8 mouse cellular contexts compared by ENCODE assay signal in the genomic region with DNA sequence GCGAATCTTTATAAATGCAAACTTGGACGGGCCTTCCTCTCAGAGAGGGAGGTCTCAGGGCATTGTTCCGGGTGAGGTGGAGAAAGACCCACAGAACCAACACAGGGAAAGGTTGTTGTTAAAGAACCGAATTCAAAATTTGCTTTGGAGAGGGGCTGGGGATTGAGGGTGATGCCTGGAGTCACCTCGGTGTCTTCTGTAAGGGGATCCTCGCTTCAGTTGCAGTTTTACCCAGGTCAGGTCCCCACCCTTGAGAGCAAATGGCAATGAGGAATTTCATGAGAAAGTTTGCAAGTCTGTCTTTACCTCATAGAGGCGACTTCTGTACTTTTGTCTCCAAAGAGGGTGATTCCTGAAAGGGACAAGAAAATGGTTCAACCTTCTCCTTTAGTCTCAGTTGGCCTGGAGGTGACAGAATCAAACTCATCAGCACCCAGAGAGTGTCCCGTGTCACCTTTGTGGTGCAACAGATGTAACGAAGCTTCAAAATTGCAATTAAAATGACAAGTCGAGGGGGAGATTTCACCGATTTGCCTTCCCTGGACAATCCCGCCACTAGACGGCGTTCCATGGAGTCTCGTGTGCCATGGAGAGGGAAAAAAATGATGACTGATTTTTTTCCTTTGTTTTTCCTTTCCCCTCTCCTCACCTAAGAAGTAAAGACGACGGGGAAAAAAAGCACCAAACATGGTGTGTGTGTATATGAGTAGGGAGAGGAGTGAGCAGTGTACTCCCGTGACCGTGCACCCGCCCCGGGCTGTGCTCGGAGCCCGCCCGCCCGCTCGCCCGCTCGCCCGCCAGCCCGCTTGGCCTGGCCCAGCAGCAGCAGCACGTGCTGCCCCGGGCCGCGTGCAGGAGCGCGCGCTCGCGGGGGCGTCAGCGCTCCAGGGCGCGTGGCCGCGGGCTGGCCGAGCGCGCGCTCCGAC. TPM values are rescaled to one million over a fixed set of nuclear protein-coding genes. Genes with fewer than 3 reads are reported as not detected.
DNase-seq lines count a peak whose midpoint lies in the region; ATAC-seq and TF ChIP-seq lines count a peak whose summit lies in the region.

No protein-coding gene starts in this region.

- TF ChIP-seq POLR2A in brain, embryonic 14.5 days (IDR thresholded peaks at IDR 0.05; ENCODE audit: borderline replicate concordance, extremely low read depth, insufficient read depth, insufficient read length, poor library complexity, severe bottlenecking): no peak

- DNase-seq in kidney, adult 11 months: no peak
- peak; percentile 85 for DNase-seq in brain, embryonic 14.5 days (ENCODE audit: low read depth)
- peak; percentile 81 for DNase-seq in forebrain, embryonic 11.5 days (ENCODE audit: low spot score)
- peak; percentile 96 for DNase-seq in midbrain, embryonic 11.5 days (ENCODE audit: low spot score, missing footprints)
- DNase-seq in stomach, postnatal 0 days (ENCODE audit: low spot score): peak; percentile 34
- no peak for DNase-seq in ovary, adult 18-20 months (ENCODE audit: low spot score)

- H3K9ac ChIP-seq in kidney, embryonic 14.5 days (ENCODE audit: low read depth, low read length): peak overlapping the region; percentile 65
- peak overlapping the region; percentile 62 for H3K9ac ChIP-seq in forebrain, embryonic 11.5 days (ENCODE audit: low read length)
- peak overlapping the region; percentile 53 for H3K9ac ChIP-seq in intestine, embryonic 16.5 days (ENCODE audit: low read depth, low read length)
- H3K9ac ChIP-seq in midbrain, embryonic 11.5 days (ENCODE audit: low read length): peak overlapping the region; percentile 59
- H3K9ac ChIP-seq in stomach, postnatal 0 days (ENCODE audit: low read length): 0 out of 2 replicates have a peak overlapping the region, but pooled peaks have one; percentile 13

- ATAC-seq in kidney, embryonic 14.5 days (ENCODE audit: low FRiP score, low TSS enrichment): peak; percentile 73
- ATAC-seq in forebrain, embryonic 11.5 days (replicated peaks; ENCODE audit: low FRiP score): peak; percentile 69
- peak; percentile 55 for ATAC-seq in intestine, embryonic 16.5 days
- ATAC-seq in midbrain, embryonic 11.5 days (ENCODE audit: low FRiP score): peak; percentile 80
- peak; percentile 70 for ATAC-seq in stomach, postnatal 0 days (ENCODE audit: low FRiP score, low TSS enrichment)

- no peak for TF ChIP-seq EP300 in stomach, postnatal 0 days (optimal IDR thresholded peaks at IDR 0.05)

- 1% methylated on average over 30 of the region's 50 CpGs for WGBS in kidney, embryonic 14.5 days
- 2% methylated on average over 34 of the region's 50 CpGs for WGBS in forebrain, embryonic 11.5 days
- WGBS in intestine, embryonic 16.5 days: 4% methylated on average over 33 of the region's 50 CpGs
- WGBS in midbrain, embryonic 11.5 days: under 1% methylated on average over 44 of the region's 50 CpGs
- WGBS in stomach, postnatal 0 days: 3% methylated on average over 39 of the region's 50 CpGs

- peak overlapping the region; percentile 35 for H3K4me3 ChIP-seq in kidney, embryonic 14.5 days (ENCODE audit: low read length)
- H3K4me3 ChIP-seq in forebrain, embryonic 11.5 days (ENCODE audit: low read depth, low read length): peak overlapping the region; percentile 33
- H3K4me3 ChIP-seq in intestine, embryonic 16.5 days (ENCODE audit: low read length): peak overlapping the region; percentile 51
- H3K4me3 ChIP-seq in midbrain, embryonic 11.5 days (ENCODE audit: low read depth, low read length): peak overlapping the region; percentile 32
- H3K4me3 ChIP-seq in stomach, postnatal 0 days (ENCODE audit: low read depth, low read length): peak overlapping the region; percentile 41

- peak overlapping the region; percentile 63 for H3K4me2 ChIP-seq in kidney, embryonic 14.5 days (replicated peaks; ENCODE audit: low read depth, low read length)
- peak overlapping the region; percentile 58 for H3K4me2 ChIP-seq in forebrain, embryonic 11.5 days (ENCODE audit: low read depth, low read length, severe bottlenecking)
- H3K4me2 ChIP-seq in intestine, embryonic 16.5 days (ENCODE audit: low read depth, low read length): peak overlapping the region; percentile 88
- H3K4me2 ChIP-seq in midbrain, embryonic 11.5 days: peak overlapping the region; percentile 54
- peak overlapping the region; percentile 68 for H3K4me2 ChIP-seq in stomach, postnatal 0 days (replicated peaks; ENCODE audit: low read depth)

- no peaks in the 10 kb centered on the region for H3K36me3 ChIP-seq in kidney, embryonic 14.5 days (ENCODE audit: control insufficient read depth, insufficient read depth, low read length)
- no peaks in the 10 kb centered on the region for H3K36me3 ChIP-seq in forebrain, embryonic 11.5 days (ENCODE audit: control insufficient read depth, insufficient read depth, low read length)
- H3K36me3 ChIP-seq in intestine, embryonic 16.5 days (ENCODE audit: control insufficient read depth, insufficient read depth, low read length): no peaks in the 10 kb centered on the region
- H3K36me3 ChIP-seq in midbrain, embryonic 11.5 days (ENCODE audit: control insufficient read depth, insufficient read depth, low read length): no peaks in the 10 kb centered on the region
- H3K36me3 ChIP-seq in stomach, postnatal 0 days (ENCODE audit: control insufficient read depth, insufficient read depth, low read length): no peaks in the 10 kb centered on the region

- H3K27me3 ChIP-seq in kidney, embryonic 14.5 days (ENCODE audit: control insufficient read depth, insufficient read depth, low read length): peaks cover 70% of the 10 kb centered on the region
- H3K27me3 ChIP-seq in forebrain, embryonic 11.5 days (ENCODE audit: control insufficient read depth, insufficient read depth, low read length): peaks cover 39% of the 10 kb centered on the region
- peaks cover 50% of the 10 kb centered on the region for H3K27me3 ChIP-seq in intestine, embryonic 16.5 days (replicated peaks; ENCODE audit: control insufficient read depth, insufficient read depth, low read length)
- H3K27me3 ChIP-seq in midbrain, embryonic 11.5 days (ENCODE audit: control insufficient read depth, insufficient read depth, low read length): peaks cover 60% of the 10 kb centered on the region
- peaks cover 23% of the 10 kb centered on the region; the same call in 1 of the 2 replicates for H3K27me3 ChIP-seq in stomach, postnatal 0 days (ENCODE audit: control insufficient read depth, insufficient read depth, low read length)

- TF ChIP-seq CTCF in brain, embryonic 14.5 days (IDR thresholded peaks at IDR 0.05; ENCODE audit: borderline replicate concordance, extremely low read depth, insufficient read depth, insufficient read length): peak; percentile 71
- peak; percentile 69 for TF ChIP-seq CTCF in stomach, postnatal 0 days (IDR thresholded peaks at IDR 0.05; ENCODE audit: low read depth)

- no peaks in the 10 kb centered on the region for H3K9me3 ChIP-seq in kidney, embryonic 14.5 days (ENCODE audit: control insufficient read depth, low read length)
- no peaks in the 10 kb centered on the region for H3K9me3 ChIP-seq in forebrain, embryonic 11.5 days (ENCODE audit: control insufficient read depth, low read length)
- no peaks in the 10 kb centered on the region for H3K9me3 ChIP-seq in intestine, embryonic 16.5 days (ENCODE audit: control insufficient read depth, low read length)
- no peaks in the 10 kb centered on the region for H3K9me3 ChIP-seq in midbrain, embryonic 11.5 days (ENCODE audit: control insufficient read depth, low read length)
- H3K9me3 ChIP-seq in stomach, postnatal 0 days (ENCODE audit: control insufficient read depth, low read length): no peaks in the 10 kb centered on the region

- H3K27ac ChIP-seq in kidney, embryonic 14.5 days (ENCODE audit: low read depth, low read length): no peak overlapping the region
- H3K27ac ChIP-seq in forebrain, embryonic 11.5 days (ENCODE audit: low read depth, low read length): peak overlapping the region; percentile 68
- no peak overlapping the region for H3K27ac ChIP-seq in intestine, embryonic 16.5 days (ENCODE audit: low read length)
- H3K27ac ChIP-seq in midbrain, embryonic 11.5 days (ENCODE audit: low read depth, low read length): no peak overlapping the region
- H3K27ac ChIP-seq in stomach, postnatal 0 days (replicated peaks): no peak overlapping the region

- H3K4me1 ChIP-seq in kidney, embryonic 14.5 days (ENCODE audit: control insufficient read depth, insufficient read depth, low read length): peaks cover 3% of the 10 kb centered on the region; the same call in 1 of the 2 replicates
- H3K4me1 ChIP-seq in forebrain, embryonic 11.5 days (replicated peaks; ENCODE audit: control insufficient read depth, insufficient read depth, low read length): 0 out of 2 replicates have a peak, but pooled peaks cover 3% of the 10 kb centered on the region
- H3K4me1 ChIP-seq in intestine, embryonic 16.5 days (ENCODE audit: control insufficient read depth, insufficient read depth, low read length): peaks cover 20% of the 10 kb centered on the region
- H3K4me1 ChIP-seq in midbrain, embryonic 11.5 days (ENCODE audit: control insufficient read depth, insufficient read depth, low read length): peaks cover 9% of the 10 kb centered on the region
- H3K4me1 ChIP-seq in stomach, postnatal 0 days (replicated peaks; ENCODE audit: control insufficient read depth, insufficient read depth): no peaks in the 10 kb centered on the region; the same call in 1 of the 2 replicates

RNA-seq across cellular contexts. Expression of a gene that starts 12.1 kb away (rescaled TPM):
- 0.05 and 0.09 TPM in 2 replicates for polyA plus RNA-seq in kidney, embryonic 14.5 days (2014; fragmentation: Nextera tagmentation; extraction: Ambion mirVana)
- polyA plus RNA-seq in brain, embryonic 14.5 days (2012; rRNA removed): 33.8 and 60.1 TPM in 2 replicates
- 39.9 and 43.8 TPM in 2 replicates for polyA plus RNA-seq in forebrain, embryonic 11.5 days (2014; fragmentation: Nextera tagmentation; extraction: Ambion mirVana)
- polyA plus RNA-seq in intestine, embryonic 16.5 days (2015; fragmentation: Nextera tagmentation; extraction: Ambion mirVana): not detected in 2 replicates
- polyA plus RNA-seq in midbrain, embryonic 11.5 days (2014; fragmentation: Nextera tagmentation; extraction: Ambion mirVana): 0.52 and 2.1 TPM in 2 replicates
- not detected in 2 replicates for polyA plus RNA-seq in stomach, postnatal 0 days (2015; fragmentation: Nextera tagmentation; extraction: Ambion mirVana)

Comparison
In these comparisons a context has a peak if more than half of its experiments do, and no peak if none do; other contexts are left out.
1. H3K9ac ChIP-seq: peak in every context shown above with its lines; median percentile 65 in kidney, embryonic 14.5 days; 62 in forebrain, embryonic 11.5 days; 59 in midbrain, embryonic 11.5 days; 53 in intestine, embryonic 16.5 days; 13 in stomach, postnatal 0 days.
2. DNase-seq: peak in brain, embryonic 14.5 days (single experiment), forebrain, embryonic 11.5 days (single experiment), midbrain, embryonic 11.5 days (single experiment) and stomach, postnatal 0 days (single experiment); none in kidney, adult 11 months (single experiment) and ovary, adult 18-20 months (single experiment).
3. RNA of a gene that starts 12.1 kb away (polyA plus RNA-seq): 39.9 to 43.8 TPM in forebrain, embryonic 11.5 days and 33.8 to 60.1 TPM in brain, embryonic 14.5 days; 0.52 to 2.1 TPM in midbrain, embryonic 11.5 days, 0.05 to 0.09 TPM in kidney, embryonic 14.5 days, not detected in stomach, postnatal 0 days and not detected in intestine, embryonic 16.5 days; every median in the first group is over 10 times any median in the second.
4. Peak in every context shown above with its lines, with median percentiles within 50 percentile points of each other: ATAC-seq, H3K4me2 ChIP-seq and H3K4me3 ChIP-seq.